Mouse (Mus musculus) ES-Bruce4 (cell line): Measurements from ENCODE around the gene Jund.

Experiments
- CTCF ChIP-seq: IDR thresholded peaks from one replicate; pipeline ENCODE4 v1.8.1; 2011; ENCODE audit warnings: low read depth, low read length
- EP300 ChIP-seq: IDR thresholded peaks from 2 replicates; pipeline ENCODE4 v1.6.1; 2011; ENCODE audit warnings: low read depth, low read length; ENCODE audit not compliant: insufficient read depth
- POLR2A ChIP-seq: IDR thresholded peaks from one replicate; pipeline ENCODE4 v1.8.1; 2011; ENCODE audit warnings: low read length; ENCODE audit not compliant: insufficient read depth

- no peak for TF ChIP-seq EP300
- TF ChIP-seq POLR2A, result no peak
- no peak for TF ChIP-seq CTCF
Measured at GRCm38 (mm10) chr8:70677451-70678080, 21.2 kb upstream of the Jund start.
